Mouse (Mus musculus) bone marrow, adult 2 months (tissue): ENCODE results near the gene Gm9747. TPM values are rescaled to one million over a fixed set of nuclear protein-coding genes. Genes with fewer than 3 reads are reported as not detected.
A peak's percentile ranks its signal among the peaks of the same experiment; 100 is the strongest.

Source experiments
- H3K27ac ChIP-seq: fragments of 200-500 bp; 2 replicates; pipeline ENCODE4 v1.5.1; 2012; ENCODE audit warnings: low read depth, mild to moderate bottlenecking, control low read depth, inconsistent platforms, low read length; ENCODE audit not compliant: control insufficient read depth, poor library complexity, insufficient read depth
- H3K4me1 ChIP-seq: fragments of 200-500 bp; 2 replicates; pipeline ENCODE4 v1.6.1; 2011; ENCODE audit warnings: low read length; ENCODE audit not compliant: control insufficient read depth, insufficient read depth
- H3K4me3 ChIP-seq: fragments of 200-500 bp; replicated peaks from 2 replicates; pipeline ENCODE3; 2011; ENCODE audit warnings: mild to moderate bottlenecking, low read depth, low read length, control low read depth; ENCODE audit not compliant: control insufficient read depth
- CTCF ChIP-seq: fragments of 200-500 bp; IDR thresholded peaks from 2 replicates; pipeline ENCODE4 v1.5.1; 2011; ENCODE audit warnings: low read length, control low read depth; ENCODE audit not compliant: control insufficient read depth, insufficient read depth
- POLR2A ChIP-seq: fragments of 200-500 bp; IDR thresholded peaks from 2 replicates; pipeline ENCODE4 v1.6.1; 2011; ENCODE audit warnings: low read depth, mild to moderate bottlenecking, control low read depth, low read length, borderline replicate concordance; ENCODE audit not compliant: control insufficient read depth
- WGBS: fragments of 180-500 bp; shearing (Covaris S2); methylation state at CpG from one replicate; pipeline ENCODE4 v1.1.7; 2018; 5-methylcytosine and 5-hydroxymethylcytosine counted together
- polyA plus RNA-seq: library from polyadenylated mRNA; stranded (reverse); fragments of >200 nt; gene quantifications from 2 replicates; pipeline ENCODE4 v1.2.4, GENCODE M21; 2011; ENCODE audit warnings: low replicate concordance; ENCODE audit not compliant: missing spikeins, insufficient read depth, insufficient read length

The Gm9747 gene
- polyA plus RNA-seq, 1 experiment = not detected

DNA sequence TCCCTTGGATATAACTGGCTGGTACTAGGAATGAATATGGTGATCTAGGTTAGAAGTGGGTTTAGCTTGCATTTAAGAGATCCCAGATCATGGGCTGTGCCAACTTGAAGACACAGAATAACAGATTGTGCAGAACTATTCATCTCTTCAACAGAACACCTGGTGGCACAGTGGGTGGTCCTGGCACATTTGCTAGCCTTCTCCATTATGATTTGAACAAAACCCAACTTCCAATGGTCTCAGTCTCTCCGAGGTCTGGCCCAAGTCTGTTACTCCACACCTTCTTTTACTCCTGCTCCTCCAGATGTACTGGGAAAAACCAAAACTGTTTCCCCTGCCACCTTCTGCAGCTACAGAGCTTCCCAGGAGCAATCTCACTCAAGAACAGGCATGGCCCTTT is 29.4 kb downstream of the Gm9747 start:
- Histone ChIP-seq H3K4me1 (no peaks in the 10 kb centered on the region), H3K27ac (no peak overlapping the region), H3K4me3 (no peak overlapping the region)
- 70% methylated on average over 1 of the region's 1 CpGs for WGBS
- no peak for TF ChIP-seq POLR2A
- no peak for TF ChIP-seq CTCF

DNA sequence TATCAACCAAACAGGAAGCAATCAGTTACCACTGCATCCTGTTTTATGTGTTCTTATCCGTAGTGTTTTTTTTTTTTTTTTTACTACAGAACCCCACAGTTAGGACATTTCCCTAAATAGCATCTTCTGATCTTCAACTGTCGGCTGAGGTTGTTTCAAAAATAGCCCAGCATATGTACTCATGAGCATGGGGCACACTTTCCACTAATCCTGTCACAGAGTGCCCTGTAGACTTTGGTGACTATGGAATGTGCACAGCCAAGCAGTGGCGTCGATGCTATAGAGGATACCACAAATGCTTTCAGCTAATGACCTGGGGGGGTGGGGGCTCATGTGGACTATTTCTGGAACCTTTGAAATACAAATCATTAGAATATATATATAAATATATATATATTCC is 34.6 kb downstream of the Gm9747 start:
- no peaks in the 10 kb centered on the region for H3K4me1 ChIP-seq
- WGBS = 16% methylated on average over 4 of the region's 4 CpGs

DNA sequence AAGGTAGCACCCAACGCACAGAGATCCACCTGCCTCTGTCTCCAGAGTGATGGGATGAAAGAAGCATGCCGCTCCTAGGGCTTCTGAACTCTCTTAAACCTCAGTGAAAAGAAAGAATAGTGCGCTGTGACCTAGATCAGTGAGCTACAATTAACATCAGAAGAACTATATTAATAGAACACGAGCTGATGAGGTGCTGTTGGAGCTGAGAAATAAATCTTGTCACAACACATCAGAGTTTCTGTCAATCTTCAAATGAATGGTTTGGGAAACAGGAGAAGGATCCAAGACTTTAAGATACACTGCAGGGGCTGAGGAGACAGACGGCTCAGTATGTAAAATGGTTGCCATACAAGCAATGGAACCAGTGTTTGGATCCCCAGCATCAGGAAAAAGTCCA is 39.3 kb downstream of the Gm9747 start:
- 77% methylated on average over 5 of the region's 5 CpGs for WGBS
- Histone ChIP-seq H3K4me3 (no peak overlapping the region), H3K27ac (no peak overlapping the region), H3K4me1 (no peaks in the 10 kb centered on the region)
- TF ChIP-seq POLR2A = no peak
- no peak for TF ChIP-seq CTCF

More for the DNA sequence above, 34.6 kb downstream of the Gm9747 start:
- no peak overlapping the region for H3K4me3 ChIP-seq
- TF ChIP-seq CTCF = no peak
- no peak overlapping the region for H3K27ac ChIP-seq

- no peak overlapping the region for H3K27ac ChIP-seq
- H3K4me3 ChIP-seq = no peak overlapping the region
- H3K4me1 ChIP-seq = no peaks in the 10 kb centered on the region
- TF ChIP-seq POLR2A = no peak
- TF ChIP-seq CTCF = no peak
- WGBS = 65% methylated on average over 6 of the region's 6 CpGs
Observed at GRCm38 (mm10) chr1:82273529-82273928, 40.6 kb downstream of the Gm9747 start.

- WGBS = 17% methylated on average over 1 of the region's 1 CpGs
- Histone ChIP-seq H3K4me1 (no peaks in the 10 kb centered on the region), H3K4me3 (no peak overlapping the region), H3K27ac (no peak overlapping the region)
- TF ChIP-seq CTCF (no peak), POLR2A (no peak)
Observed at GRCm38 (mm10) chr1:82274361-82274760, 41.4 kb downstream of the Gm9747 start.

DNA sequence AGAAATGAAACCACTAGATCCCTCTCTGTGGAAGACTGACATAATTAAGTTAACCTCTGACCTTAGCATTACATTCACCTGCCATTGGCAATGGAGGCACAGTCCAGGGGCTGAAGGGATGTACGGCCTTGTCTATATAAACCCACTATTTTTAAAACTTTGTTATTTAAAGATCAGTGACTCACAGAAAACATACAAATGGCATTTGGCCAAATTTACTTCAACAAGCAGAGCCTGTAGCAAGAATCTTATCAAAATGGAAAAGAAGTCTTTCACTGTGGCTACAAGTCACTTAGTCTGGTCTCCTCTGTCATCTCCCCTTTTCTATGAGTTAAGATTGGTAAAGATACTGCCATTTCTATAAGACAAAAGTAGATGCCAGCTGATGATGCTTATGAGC is 46.9 kb downstream of the Gm9747 start:
- 81% methylated on average over 1 of the region's 1 CpGs for WGBS
- TF ChIP-seq CTCF = no peak
- no peak for TF ChIP-seq POLR2A
- Histone ChIP-seq H3K4me3 (no peak overlapping the region), H3K4me1 (peaks cover 3% of the 10 kb centered on the region), H3K27ac (no peak overlapping the region)

- TF ChIP-seq CTCF (no peak), POLR2A (no peak)
Observed at GRCm38 (mm10) chr1:82281823-82282222, 48.9 kb downstream of the Gm9747 start.

DNA sequence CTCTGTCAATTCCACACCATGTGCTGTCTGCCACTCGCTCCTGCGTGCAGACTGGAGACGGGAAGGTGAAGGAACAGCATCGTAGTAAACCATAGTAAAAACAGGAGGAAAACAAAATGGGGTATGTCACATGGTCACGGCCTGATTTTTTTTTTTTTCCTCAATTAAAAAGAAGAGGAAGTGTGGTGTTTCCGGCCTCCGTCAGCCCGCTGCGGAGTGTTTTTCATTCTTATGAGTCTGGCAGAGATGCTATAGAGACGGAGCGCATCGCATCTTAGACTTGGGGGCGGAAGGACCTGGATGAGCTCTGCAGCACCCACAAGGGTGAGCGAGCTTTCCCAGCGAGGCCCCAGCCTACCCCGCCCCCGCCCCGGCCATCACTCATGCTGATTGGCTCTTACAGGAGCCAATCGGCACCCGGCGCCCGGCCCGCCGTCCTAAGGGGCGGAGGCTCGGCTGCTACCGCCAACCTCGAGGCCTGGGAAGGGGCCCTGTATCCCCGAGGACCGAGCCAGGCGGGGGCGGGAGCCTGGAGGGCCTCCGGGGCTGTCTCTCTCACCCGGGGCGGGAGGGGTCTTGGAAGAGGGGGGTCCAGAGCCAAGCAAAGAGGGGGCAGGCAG is 50.2 kb downstream of the Gm9747 start:
- WGBS = 1% methylated on average over 34 of the region's 35 CpGs
- TF ChIP-seq POLR2A (peak; percentile 22; the same call in 1 of the 2 replicates), CTCF (no peak)
- H3K27ac ChIP-seq = peak overlapping the region; percentile 70
- H3K4me1 ChIP-seq = peaks cover 3% of the 10 kb centered on the region
- peak overlapping the region; percentile 63 for H3K4me3 ChIP-seq

More at GRCm38 (mm10) chr1:82281823-82282222, 48.9 kb downstream of the Gm9747 start:
- Histone ChIP-seq H3K4me3 (no peak overlapping the region), H3K4me1 (peaks cover 3% of the 10 kb centered on the region), H3K27ac (no peak overlapping the region)
- 80% methylated on average over 6 of the region's 6 CpGs for WGBS

DNA sequence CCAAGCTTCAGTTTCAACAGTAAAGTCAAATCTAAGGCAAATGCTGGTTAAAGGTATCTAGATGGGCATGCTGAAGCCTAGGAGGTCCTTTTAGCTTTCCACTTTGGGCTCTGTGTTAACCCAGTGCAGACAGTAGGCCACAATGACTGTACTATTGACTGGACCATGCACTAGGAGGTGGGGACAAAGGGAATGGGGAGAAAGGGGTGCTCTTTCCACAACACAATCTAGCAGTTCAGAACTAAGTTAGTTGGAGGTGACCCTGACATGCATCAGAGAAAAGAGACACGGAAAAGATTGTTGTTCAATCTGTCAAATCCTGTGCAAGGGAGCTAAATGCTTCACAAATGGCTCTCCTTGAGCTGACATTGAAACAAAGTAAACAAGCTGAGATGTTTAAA is 51.0 kb downstream of the Gm9747 start:
- WGBS = 70% methylated on average over 1 of the region's 1 CpGs
- H3K4me1 ChIP-seq = peaks cover 3% of the 10 kb centered on the region
- no peak overlapping the region for H3K4me3 ChIP-seq
- no peak overlapping the region for H3K27ac ChIP-seq
- TF ChIP-seq POLR2A (no peak), CTCF (no peak)
